Mouse (Mus musculus): ENCODE measurements around the gene Adssl1.

Adssl1 gene

DNA sequence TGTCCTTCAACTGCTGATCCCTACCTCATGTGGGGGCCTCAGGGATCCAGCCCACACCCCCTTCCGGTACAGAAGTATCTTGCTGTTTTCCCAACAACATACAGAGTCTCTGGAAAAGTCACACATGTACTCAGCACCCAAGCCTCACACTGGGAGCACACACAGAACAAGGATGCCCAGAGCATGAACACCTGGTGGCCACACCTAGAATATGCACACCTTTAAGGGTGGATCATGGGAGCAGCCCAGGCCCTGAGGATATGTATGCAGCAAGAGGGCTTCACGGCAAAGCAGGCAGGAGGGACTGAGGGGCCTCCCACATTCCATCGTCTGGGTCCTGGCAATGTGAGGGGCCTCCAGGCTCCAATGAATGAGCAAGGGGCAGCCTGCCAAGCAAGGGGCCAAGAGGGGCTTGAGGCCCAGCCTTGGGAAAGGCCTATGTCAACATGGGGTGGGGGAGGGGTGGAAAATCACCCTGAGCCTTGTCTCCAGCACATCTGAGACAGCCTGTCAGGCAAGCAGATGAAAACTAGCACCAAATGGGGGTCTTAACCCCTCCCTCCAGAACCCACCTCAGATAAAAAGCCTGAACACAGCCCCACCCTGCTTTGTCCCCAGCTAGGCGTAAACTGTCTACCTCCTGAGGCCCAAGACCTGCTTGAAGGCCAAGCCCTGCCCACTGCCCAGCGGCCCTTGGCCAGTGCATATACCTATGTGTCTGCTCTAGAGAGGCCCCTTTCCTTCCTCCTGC is 40.9 kb downstream of the Adssl1 start:
- DNase-seq = no peak

GRCm38 (mm10) chr12:112661327-112661605 is 41.4 kb downstream of the Adssl1 start:
- DNase-seq = no peak

GRCm38 (mm10) chr12:112661851-112662250 is 42.0 kb downstream of the Adssl1 start:
- no peak for DNase-seq

DNA sequence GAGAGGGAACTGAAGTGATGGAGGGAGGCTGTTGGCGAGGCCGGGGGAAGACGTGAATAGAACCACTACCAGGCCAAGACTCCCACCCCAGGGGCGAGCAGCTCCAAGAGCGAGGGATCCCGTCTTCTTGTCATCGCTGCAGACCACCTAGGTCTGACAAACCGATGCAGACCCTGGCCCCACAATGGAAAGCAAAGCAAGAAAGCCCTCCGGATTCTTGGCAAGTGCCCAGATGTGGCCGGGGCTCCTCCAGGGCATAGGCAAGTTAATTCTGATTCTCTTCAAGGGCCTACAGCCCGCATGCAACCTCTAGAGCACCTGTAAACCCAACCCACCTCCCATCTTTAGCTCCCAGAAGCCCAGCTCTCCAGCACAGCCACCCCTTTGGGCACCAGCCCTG is 43.5 kb downstream of the Adssl1 start:
- DNase-seq = no peak

GRCm38 (mm10) chr12:112663716-112664115 is 43.9 kb downstream of the Adssl1 start:
- DNase-seq = no peak

GRCm38 (mm10) chr12:112664124-112664523 is 44.3 kb downstream of the Adssl1 start:
- no peak for DNase-seq

DNA sequence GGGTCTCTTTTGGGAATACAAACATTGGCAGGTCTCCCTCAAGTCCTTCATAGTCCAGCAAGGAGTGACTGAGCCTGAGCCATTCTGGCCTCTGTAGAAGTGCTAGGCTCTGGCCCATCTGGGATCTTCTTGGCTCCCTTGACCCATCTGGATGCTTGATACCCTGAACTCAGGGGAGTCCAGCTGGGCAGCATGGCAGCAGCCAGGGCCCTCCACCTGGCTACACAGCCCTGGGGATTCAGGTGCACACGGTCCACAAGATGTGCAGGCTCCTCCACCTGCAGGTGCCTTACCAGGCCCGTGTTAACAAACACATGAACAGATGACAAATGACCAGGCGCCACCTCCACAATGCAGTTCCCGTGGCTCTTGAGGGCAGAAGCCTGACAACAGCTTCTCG is 44.8 kb downstream of the Adssl1 start:
- DNase-seq = no peak

DNA sequence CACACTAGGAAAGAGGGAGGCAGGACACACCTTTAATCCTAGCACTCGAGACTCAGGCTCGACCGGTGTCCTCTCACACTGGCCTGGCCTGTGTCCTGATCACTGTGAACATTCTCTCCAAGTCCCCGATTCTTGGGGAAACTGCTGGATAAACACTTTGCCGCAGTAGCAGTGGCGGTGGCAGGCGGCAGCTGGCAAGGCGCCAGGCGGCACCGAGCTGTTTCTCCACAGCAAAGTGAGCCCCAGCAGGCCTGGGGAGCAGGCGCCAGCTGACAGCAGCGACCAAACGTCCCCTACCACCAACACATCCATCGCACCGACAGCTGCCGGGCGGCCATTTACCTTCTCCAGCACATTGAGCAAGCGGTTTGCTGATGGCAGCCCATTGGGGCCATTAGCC is 45.6 kb downstream of the Adssl1 start:
- no peak for DNase-seq

GRCm38 (mm10) chr12:112665881-112666544 is 46.2 kb downstream of the Adssl1 start:
- no peak for DNase-seq

- no peak for DNase-seq
Measured at GRCm38 (mm10) chr12:112667619-112668297, 47.9 kb downstream of the Adssl1 start.

GRCm38 (mm10) chr12:112670718-112671393 is 51.0 kb downstream of the Adssl1 start:
- DNase-seq = no peak

GRCm38 (mm10) chr12:112671891-112672290 is 52.0 kb downstream of the Adssl1 start:
- no peak for DNase-seq

GRCm38 (mm10) chr12:112672744-112673575 is 53.1 kb downstream of the Adssl1 start:
- no peak for DNase-seq

DNA sequence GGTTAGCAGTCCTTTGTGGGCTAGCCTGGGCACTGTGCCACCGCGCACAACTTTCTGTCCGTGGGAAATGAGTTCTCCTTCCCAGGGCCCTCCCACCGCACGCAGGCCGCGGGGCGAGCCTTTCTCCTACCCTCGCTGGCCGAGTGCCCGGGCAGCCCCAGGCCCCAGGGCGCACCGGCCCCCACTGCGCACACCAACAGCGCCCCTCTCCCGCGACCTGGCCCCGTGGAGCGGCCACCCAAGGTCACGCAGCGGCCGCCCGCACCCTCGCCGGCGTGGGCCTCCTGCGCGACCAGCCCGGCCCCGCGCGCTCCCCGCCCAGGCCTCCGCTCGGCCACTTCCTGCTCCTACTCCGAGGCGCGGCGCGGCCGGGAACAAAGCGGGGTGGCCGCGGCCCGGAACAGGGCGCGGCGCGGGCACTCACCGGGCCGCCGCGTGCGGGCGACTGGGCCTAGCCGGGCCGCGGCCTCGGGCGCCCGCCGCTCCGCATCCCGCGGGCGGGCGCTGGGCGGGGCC is 53.8 kb downstream of the Adssl1 start:
- DNase-seq = no peak

DNA sequence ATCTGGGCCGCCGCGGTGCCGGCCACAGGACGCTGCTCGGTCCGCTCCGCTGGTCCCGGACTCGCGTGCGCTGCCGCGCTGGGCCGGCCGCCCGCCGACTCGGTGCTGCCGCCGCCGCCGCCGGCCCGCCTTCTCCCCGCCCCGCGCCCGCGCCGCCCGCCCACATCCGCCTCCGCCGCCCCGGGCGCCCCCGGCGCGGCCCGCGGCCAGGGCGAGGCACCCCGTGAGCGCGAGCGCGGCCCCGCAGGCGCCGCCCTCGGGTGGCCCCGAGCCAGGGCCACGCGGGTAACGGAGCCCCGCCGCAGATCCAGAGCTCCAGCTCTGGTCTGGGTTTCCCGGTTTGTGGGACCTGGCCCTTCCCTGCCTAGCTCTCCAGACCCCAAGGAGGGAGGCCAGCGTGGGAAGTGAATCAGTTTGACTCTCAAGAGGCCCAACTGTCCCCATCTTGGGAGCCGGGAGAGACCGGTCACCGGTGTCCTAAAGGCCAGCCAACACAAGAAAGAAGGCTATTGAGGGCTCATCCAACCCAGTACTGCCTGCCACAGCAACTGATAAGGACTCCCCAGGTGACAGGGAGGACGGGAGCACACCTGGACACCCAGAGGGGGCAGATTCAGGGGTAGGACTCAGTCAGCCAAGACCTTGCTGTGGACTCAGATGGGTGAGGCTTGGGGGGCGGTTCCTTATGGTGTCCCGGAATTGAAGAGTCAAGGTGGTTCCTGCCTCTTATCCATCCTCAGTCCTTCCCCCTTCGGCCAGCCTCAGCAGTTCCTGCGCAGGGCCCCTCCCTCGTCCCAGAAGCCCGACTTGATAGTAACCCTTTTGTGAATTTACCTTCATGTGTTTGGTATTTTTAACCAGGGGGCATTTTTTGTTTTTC is 54.5 kb downstream of the Adssl1 start, which contains the start of gene Akt1:
Gene Akt1 (minus strand): TSS at position 753 of the 880 bp plus-strand sequence.
- DNase-seq = peak in 1 of 2 experiments; percentile 47

- DNase-seq = peak; percentile 66 to 83
Measured at GRCm38 (mm10) chr12:112675245-112676035, 55.6 kb downstream of the Adssl1 start.

GRCm38 (mm10) chr12:112677076-112677475 is 57.2 kb downstream of the Adssl1 start:
- no peak for DNase-seq

- no peak for DNase-seq
Measured at GRCm38 (mm10) chr12:112677943-112678554, 58.2 kb downstream of the Adssl1 start.

GRCm38 (mm10) chr12:112678555-112679026 is 58.7 kb downstream of the Adssl1 start, which contains the start of gene Zbtb42:
Gene Zbtb42, plus strand, starts transcription at chr12:112678828.
- peak in 1 of 2 experiments; percentile 43 for DNase-seq

Data from thymus, adult 18-20 months (tissue).